Mouse (Mus musculus): ENCODE data around the gene Musk.

The Musk gene

GRCm38 (mm10) chr4:58415537-58415936, 129.8 kb downstream of the Musk start:
- no peak for DNase-seq (ENCODE audit: low spot score in 2 of 2)

GRCm38 (mm10) chr4:58417319-58417718, 131.6 kb downstream of the Musk start:
- DNase-seq (ENCODE audit: low spot score in 2 of 2) = no peak

- no peak for DNase-seq (ENCODE audit: low spot score in 2 of 2)
Measured at GRCm38 (mm10) chr4:58419225-58419624, 133.5 kb downstream of the Musk start.

DNA sequence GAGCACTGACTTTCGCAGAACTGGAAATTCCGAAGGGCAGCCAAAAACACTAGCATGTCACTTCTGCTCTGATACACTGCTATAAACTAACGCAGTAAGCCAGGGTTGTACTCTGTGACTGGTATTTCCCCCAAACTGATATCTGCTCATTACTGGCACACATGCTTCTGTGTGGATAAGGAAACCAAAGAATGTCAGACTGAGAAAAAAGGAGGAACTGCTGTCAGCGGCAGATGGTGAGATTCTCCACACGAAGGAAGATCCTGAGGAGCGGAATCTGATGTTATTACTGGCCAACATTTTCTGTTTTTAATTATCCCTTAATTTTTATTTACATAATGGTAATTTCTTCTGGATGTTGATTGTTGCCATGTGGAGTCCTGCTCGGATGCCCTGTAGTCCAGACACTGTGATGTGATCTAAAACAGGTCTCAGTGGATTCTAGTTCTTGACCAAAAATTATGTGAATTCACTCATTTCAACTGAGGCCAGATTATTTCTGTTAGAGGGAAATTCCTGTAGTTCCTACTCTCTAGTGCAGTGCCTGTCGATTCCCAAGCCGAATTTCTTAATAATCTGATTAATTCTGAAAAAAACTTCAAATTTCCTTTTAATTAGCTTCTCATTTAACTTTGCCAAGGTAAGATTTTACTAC, 137.6 kb downstream of the Musk start:
- no peak for DNase-seq (ENCODE audit: low spot score in 2 of 2)
